Mouse (Mus musculus): Measurements from ENCODE around the gene Sf3b1.
A peak's percentile ranks its signal among the peaks of the same experiment; 100 is the strongest.
"Not testable (repeated sequence)": the region's sequence is repeated elsewhere in the genome, so short reads cannot be mapped to it uniquely, and the experiment has no call there.

Gene Sf3b1

DNA sequence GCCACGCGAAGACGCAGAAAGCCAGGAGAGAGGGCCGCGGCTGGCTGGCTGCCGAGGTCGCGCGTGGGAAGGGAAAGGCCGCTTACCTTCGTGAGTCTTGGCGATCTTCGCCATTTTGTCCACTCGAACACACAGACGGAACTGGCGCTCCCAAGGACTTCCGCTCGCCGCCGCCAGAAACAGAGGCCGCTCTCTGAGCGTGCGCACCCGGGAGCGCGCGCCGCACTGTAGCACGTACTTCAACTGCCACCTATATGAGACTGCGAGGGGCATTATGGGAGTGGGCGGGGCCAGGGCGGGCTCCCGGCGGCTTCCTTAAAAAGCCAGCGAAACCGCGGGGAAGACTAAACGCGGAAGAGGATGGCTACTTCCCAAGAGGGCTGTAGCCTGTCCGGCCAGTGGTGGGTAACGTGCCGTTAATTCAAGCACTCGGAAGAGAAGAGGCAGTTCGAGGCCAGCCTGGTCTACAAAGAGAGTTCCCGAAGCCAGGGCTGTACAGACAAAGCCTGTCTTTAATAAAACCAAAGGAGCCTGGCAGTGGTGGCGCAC lies at the start of gene Sf3b1:
Gene Sf3b1 (minus strand): TSS at position 229 of the 549 bp plus-strand sequence.
- peak; percentile 95 to 97 for DNase-seq (ENCODE audit: low spot score in 2 of 2)

DNA sequence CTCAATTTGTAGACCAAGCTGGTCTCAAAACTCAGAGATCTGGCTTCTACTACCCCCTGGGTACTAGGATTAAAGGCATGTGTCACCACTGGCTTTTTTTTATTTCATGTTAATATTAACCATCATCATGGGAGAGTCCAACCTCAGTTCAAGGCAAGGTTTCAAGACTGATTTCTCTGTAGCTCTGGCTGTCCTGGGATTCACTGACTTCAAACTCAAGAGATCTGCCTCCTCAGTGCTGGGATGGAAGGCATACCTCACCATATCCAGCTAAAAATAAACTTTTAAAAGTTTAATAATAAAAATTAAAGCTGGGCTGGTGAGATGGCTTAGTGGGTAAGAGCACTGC lies 49.1 kb upstream of the Sf3b1 start:
- no peak for DNase-seq (ENCODE audit: low spot score in 2 of 2)

DNA sequence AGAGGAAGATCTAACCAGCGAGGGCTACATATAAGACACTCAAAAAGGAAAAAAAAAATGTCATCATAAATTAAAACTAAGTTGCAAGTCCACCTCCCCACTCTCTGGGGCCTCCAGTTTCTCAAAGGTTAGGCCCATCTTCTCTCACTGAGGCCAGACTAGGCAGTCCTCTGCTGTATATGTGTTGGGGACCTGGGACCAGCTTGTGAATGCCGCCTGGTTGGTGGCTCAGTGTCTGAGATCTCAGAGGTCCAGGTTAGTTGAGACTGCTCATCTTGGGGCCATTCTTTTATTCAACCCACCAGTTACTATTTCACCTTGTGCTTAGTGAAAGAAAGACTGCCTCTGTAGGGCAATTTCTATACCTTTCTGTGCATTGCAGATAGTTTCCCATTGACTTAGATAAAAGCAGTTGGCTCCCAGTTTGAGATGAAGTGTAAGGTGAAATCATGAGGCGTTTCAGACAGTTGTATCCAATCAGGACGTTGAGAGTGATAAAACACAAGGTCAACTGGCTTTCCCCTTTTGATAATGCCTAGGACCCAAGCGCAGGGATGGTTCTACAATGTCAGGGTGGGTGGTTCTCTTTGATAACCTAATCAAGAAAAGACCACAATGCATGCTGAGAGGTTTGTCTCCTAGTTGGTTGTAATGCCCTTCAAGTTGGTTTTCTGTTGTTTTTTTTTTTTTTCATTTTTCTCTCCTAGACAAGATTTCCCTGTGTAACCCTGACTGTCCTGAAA lies 48.5 kb upstream of the Sf3b1 start:
- no peak for DNase-seq (ENCODE audit: low spot score in 2 of 2)

DNA sequence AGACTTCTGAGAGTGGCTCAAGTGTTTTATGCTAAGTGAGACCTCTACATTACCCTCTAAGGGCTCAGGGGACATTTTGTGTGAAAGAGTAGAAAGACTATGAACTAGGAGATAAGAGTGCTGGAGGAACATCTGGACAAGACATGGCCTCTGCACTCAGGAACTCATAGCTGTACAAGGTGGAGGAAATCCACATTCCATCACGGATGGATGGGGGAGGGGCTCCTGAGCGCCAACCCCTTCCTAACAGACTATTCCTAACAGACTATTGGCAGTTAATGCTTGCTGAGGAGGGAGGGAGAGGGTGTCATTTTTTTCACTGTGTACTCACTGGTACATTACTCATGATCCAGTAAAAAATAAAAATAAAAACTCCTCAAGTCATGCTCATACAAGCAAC lies 47.5 kb upstream of the Sf3b1 start:
- no peak for DNase-seq (ENCODE audit: low spot score in 2 of 2)

DNA sequence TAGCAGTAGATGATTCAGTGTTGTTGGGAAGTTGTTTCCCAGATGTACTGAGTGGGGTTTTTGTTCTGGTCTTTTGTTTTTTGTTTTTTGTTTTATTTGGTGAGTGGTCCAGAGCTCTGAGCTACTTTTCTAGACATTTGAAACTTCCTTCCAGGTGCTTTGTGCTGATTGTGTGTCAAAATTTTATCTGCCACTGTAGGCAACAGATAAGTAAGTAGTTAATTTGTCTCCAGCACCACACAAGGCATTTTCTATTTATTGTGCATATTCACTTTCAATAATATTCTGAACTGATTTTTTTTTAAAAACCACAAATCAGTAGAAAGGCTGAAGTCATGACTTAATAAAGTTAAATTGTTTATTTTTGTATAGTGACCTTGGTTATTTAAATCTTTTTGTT lies 45.0 kb upstream of the Sf3b1 start:
- DNase-seq (ENCODE audit: low spot score in 2 of 2) = not testable (repeated sequence)

DNA sequence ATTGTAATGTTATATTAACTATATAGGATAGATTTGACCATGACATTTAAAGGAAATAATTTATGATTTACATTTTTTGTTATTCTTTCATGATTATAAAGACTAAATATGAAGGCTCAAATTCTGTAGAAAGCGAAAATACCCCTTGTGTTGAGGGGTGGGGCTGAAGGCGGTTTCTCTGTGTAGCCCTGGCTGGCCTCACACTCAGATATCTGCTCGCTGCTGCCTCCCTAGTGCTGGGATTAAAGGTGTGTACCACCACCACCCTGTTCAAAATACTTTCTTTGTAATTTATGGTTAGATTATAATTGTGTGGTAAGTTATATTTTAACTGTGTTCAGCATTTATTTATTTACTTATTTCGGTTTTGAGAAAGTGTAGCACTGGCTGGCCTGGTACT lies 34.5 kb upstream of the Sf3b1 start:
- no peak for DNase-seq (ENCODE audit: low spot score in 2 of 2)

DNA sequence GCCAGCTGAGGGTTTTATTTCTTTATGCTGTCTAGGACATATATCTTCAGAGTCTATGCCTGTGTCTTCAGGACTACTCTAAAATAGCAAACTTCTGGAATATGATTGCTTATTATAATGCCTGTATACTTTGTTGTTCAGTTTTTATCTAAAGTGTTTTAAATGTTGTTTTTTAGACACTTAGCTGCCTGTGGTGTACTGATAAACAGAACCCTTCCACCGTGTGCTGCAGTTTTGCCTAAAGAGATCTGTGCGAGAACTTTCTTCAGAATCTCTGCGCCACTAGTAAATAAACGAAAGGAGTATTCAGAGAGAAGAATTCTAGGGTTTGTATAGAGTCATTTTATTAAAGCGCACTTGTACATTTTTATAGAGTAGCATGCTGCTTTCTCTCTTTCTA lies 33.8 kb upstream of the Sf3b1 start:
- DNase-seq (ENCODE audit: low spot score in 2 of 2) = no peak

DNA sequence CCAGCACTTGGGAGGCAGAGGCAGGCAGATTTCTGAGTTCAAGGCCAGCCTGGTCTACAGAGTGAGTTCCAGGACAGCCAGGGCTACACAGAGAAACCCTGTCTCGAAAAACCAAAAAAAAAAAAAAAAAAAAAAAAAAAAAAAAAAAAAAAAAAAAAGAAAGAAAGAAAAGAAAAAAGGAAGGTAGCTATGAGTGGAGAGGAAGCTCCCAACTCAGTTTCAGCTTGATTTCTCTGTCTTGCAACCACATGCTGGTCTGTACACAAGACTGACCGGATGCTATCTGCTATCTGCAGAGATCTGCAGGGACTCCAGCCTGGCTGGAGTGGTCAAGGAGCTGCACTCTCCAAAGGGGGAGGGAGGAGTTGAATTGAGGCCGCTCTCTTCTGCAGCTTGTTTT lies 31.1 kb upstream of the Sf3b1 start:
- not testable (repeated sequence) for DNase-seq (ENCODE audit: low spot score in 2 of 2)

DNA sequence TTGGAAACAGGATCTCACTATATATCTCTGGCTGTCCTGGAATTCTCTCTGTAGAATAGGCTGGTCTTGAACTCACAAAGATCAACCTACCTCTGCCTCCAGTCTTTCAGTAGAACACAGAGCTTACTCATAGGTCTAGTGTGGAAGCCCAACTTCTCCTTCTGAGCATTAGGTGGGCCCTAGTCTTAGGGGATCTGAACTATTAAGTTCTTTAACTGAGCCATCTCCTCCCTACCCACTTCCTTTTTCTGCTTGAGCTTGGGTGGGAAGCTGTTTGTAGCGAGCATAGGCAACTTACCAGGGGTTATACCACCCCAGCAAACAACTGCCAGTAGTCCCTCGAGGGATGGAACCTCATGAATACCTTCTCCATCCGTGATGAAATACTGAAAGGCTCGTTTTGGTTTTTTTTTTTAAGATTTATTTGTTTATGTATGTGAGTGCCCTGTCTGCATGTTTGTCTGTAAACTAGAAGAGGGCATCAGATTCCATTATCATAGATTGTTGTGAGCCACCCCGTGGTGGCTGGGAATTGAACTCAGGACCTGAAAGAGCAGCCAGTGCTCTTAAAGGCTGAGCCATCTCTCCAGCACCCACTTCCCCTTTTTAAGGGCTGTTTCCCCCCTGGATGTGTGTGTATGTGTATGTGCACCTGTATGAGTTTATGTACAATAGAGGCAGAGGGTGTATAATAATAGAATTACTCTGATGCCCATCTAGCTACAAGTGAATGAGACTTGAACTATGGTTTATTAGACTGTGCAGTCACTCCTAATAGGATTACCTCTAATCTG lies 28.2 kb upstream of the Sf3b1 start:
- no peak for DNase-seq (ENCODE audit: low spot score in 2 of 2)

DNA sequence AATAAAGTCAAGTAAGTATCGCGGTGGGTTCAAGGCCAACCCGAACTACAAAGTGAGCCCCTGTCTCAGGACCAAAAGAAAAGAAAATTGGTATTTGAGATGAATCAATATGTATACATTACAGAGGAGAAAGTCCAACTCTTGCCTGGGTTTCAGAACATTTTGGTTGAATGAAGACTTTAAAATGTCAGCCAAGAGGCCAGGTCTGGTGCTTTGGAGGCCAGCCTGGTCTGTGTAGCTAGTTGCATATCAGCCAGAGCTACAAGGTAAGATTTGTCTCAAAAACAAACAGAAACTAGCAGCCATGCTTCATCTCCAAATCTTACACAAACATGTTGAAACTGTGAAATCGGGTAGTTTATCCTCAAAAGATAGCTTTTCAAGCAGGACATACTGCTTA lies 26.3 kb upstream of the Sf3b1 start:
- no peak for DNase-seq (ENCODE audit: low spot score in 2 of 2)

DNA sequence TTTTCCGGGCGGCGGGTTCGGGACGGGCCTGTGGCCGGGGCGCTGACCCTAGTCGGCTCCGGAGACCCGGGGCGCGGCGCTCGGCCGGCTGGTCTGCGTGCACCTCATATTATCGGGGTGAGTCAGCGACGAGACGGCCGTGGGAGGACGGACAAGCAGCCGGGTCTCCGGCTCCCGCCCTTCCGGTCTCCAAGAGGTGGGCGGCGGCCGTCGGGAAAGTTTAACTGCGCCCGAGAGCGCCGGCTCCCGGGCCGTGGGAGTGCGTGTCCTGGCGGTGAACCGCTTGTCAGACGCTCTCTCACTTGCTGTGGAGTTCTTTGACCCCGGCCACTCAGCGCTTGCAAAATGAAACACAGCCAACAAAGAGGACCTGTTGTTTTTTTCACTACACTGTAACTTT lies 25.7 kb upstream of the Sf3b1 start:
- peak in 1 of 2 experiments; percentile 57 for DNase-seq (ENCODE audit: low spot score in 2 of 2)

DNA sequence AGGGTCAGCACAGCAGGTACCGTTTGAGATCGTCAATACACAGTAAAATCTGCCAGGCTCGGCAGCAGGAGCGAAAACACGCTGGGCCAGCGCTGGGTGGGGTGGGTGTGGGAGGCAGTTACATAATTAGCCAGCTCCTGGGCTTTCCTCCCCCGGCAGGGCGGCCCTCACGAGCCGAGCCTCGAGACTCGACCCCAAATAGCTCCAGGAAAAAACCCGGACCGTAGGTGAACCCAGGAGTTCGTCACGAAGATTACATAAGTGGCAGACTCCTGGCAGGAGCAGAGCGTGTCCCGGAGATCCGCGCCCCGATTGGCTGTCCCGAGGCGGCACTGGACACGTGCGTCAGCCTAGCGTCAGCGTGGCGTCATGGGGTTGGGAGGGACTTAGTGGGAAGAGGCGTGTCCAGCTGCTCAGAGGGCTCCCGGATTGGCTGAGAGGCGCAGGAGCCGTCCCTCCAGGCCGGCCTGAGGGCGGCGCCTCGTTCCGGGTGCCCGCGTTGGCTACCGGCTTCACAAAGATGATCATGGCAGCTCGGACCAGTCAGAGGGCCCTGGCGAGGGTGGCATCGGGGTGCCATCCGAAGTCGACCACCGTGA lies 25.2 kb upstream of the Sf3b1 start, which contains the start of gene Coq10b:
Gene Coq10b (plus strand): TSS at position 416 of the 599 bp plus-strand sequence.
- DNase-seq (ENCODE audit: low spot score in 2 of 2) = peak; percentile 100

DNA sequence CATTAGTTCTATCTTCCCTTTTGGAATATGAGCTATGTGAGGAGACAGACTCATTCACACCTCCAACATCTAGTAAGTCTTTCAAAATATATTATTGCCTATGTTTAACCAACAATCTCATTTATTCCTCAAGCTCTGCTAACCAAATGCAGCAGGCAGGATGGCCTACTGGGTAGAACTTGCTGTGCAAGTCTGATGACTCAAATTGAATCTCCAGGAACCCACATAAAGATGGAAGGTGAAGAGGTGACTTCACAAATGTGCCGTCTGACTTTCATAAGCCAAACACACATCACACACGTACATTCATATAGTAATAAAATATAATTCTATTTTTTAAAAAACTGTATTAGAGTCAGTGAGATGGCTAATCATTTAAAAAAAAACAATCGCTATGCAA lies 24.4 kb upstream of the Sf3b1 start:
- DNase-seq (ENCODE audit: low spot score in 2 of 2) = no peak

DNA sequence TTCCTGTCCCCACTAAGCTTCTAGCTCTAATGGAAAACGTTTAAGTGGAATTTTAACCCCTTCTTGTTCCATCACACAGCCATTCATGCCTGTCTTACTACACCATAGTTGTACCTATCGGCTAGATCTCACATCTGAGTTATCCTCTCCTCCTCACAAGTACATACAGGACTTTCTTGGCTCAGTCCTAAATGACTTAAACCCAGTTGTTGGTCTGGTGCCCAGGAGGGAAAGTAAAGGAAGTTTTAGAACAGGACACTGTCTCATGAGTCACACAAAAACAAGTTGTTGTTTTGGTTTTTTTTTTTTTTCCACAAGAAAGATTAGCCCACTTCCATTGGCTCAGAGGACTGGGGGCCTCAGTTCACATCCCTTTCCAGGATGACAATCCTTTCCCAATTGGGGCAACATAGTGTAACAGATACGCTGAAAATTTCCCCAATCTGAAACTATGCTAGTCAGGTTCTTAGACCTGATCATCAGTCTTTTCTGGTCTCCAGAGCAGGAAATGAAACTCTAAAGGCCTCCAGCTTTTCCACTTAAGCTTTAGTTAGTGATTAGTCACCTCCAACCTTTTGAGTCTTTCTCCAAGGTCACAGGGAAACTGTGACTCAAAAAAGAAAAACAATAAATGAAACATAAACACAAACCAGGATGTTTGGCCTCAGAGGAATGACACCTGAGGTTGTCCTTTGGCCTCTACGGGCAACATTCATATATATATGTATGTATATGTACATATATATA lies 21.7 kb upstream of the Sf3b1 start:
- no peak for DNase-seq (ENCODE audit: low spot score in 2 of 2)

DNA sequence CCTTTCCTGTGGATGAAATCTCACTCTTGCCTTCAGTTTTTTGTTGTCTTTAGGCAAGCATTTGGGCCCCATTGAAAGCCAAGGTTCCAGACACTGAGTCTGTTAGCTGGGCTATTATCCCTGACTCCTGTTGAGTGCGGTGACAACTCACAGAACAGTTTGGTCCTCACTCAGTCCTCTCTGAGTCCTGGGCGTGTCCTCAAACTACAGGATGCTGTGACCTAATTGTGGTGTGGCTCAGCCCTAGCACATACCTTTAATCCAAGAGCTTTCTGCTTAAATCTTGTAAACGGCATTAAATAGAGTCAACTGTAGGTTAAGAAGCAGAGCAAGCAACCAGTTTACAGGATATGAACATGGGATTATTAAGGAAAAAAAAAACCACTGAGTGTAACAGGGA lies 15.9 kb upstream of the Sf3b1 start:
- DNase-seq (ENCODE audit: low spot score in 2 of 2) = no peak

DNA sequence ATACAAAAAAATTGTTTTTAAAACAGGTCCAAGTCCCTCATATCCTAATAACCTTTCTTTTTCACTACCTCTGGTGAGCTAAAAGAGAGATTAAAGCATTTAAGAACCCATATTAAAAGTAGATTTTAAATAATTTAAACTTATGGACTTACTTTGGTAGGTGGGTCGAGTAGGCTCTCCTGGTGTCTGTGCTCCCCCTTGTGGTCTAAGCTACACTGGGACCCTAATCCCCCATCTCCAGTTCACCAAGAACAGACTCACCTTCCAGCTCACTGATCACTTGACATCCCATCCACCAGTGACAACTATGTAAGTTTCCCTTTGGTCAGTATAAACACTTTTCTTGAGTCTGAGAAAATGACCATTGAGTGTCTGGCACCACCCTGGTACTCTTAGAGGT lies 15.0 kb upstream of the Sf3b1 start:
- DNase-seq (ENCODE audit: low spot score in 2 of 2) = no peak

DNA sequence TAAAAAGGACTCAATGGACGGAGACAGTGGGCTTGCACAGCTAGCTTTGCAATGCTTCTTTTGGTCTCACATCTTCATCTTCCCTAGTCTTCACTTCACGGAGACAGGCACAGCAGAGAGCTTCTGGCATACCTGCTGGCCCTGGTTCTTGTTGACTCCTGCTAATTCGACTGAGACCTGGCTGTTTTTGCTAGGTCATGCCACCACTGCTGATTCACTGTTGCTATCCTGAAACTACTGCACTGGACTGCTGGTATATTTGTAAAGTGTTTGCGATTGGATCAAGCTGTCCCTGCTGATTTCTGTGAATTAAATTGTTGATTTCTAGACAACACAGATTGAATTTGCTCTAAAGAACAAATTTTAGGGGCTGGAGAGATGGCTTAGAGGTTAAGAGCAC lies 14.4 kb upstream of the Sf3b1 start:
- no peak for DNase-seq (ENCODE audit: low spot score in 2 of 2)

DNA sequence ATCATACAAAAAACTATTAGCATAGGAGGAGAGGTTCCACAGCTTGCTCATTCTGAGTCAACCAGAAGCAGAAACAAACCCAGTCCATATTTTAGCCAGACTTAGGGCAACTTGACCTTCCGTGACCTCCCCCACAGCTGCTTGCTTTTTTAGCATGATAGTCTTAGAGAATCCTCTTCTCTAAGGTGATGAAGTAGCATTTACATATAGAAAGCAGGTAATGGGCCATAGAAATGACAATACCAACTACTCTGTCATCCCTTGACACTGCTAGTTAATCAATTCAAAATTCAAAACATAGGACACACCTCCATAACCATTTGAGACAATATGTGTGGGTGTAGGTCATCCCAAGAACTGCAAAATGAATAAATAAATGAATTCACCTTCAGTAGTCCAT lies 12.7 kb upstream of the Sf3b1 start:
- no peak for DNase-seq (ENCODE audit: low spot score in 2 of 2)

DNA sequence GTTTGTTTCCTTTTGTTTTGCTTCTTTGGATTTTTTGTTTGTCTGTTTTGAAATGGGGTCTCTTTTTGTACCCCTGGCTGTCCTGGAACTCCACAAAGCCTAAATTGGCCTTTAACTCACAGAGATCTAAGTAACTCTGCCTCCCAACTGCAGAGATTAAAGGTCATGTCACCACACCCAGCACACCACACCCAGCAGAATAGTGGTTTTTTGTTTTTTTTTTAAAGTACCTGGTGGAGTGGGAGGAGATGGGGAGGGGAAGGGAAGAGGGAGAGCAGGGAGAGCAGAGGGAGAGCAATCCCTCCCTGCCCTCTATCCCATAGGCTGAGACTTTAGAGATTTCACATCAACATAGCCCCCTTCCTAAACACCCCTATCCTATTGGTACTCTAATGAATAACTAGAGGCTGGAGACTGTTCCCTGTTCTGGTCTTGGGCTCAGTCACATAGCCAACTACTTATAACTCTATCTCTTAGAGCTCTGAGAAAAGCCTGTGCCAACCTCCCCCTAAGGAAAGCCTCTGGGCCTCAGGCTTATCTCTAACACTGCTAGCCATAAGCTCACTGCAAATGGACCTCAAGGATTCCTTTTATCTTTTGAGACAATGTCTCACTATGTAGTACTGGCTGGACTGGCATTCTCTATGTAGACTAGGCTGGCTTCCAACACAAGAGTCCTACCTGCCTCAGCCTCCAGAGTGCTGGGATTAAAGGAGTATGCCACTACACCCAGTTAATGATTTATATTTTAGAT lies 3.9 kb upstream of the Sf3b1 start:
- no peak for DNase-seq (ENCODE audit: low spot score in 2 of 2)

DNA sequence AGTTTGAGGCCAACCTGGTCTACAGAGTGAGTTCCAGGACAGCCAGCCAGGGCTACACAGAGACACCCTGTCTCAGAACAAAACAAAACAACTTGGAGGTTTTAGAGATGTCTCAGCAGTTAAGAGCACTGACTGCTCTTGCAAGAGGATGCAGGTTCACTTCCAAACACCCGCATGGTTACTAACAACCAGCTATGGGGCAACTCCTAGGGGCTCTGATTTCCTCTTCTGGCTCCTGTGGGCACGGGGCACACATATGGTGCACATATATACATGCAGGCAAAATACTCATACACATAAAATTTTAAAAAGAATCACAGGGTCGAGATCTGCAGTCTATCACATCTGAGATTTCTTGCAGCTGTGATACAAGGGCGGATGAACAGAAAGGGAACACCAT lies 2.2 kb upstream of the Sf3b1 start:
- no peak for DNase-seq (ENCODE audit: low spot score in 2 of 2)
